1 mouse cellular context compared by ENCODE assay signal in the genomic region with DNA sequence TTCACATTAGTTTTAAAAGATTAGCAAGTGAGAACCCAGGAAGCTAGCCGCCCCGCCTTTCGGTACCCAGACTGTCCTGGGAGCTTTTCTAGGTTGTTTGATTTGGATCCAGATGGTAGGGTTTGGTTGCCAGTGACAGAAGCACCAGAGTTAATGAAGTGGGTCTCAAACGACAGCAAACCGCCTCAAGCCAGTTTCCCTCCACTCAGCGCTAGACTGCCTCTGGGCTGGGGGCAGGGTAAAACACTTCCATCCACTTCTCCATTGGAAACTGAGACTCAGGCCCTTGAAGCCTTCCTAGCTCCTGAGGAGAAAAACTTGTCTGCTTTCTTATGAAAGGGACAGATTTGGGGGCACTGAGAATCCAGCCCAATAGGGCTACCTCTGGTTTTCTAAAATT.
TF ChIP-seq lines count a peak whose summit lies in the region.

No protein-coding gene starts in this region.

TF ChIP-seq in MEL, 35 proteins besides CTCF, POLR2A, EP300 and RAD21:
- no peak for TF ChIP-seq USF1 (IDR thresholded peaks at IDR 0.05; ENCODE audit: low read depth, low read length)
- no peak for TF ChIP-seq E2F4 (IDR thresholded peaks at IDR 0.05; ENCODE audit: borderline replicate concordance, low read depth, low read length)
- TF ChIP-seq ZKSCAN1 (IDR thresholded peaks at IDR 0.05; ENCODE audit: low read depth, low read length) = no peak
- TF ChIP-seq MYC (IDR thresholded peaks at IDR 0.05; ENCODE audit: low read depth, low read length) = no peak
- TF ChIP-seq TAL1 (IDR thresholded peaks at IDR 0.05; ENCODE audit: low read length) = no peak
- TF ChIP-seq BHLHE40 (IDR thresholded peaks at IDR 0.05; ENCODE audit: borderline replicate concordance, low read depth, low read length) = no peak
- no peak for TF ChIP-seq ZMIZ1 (IDR thresholded peaks at IDR 0.05; ENCODE audit: low read depth, low read length)
- no peak for TF ChIP-seq SMC3 (IDR thresholded peaks at IDR 0.05; ENCODE audit: low read depth, low read length)
- no peak for TF ChIP-seq ETS1 (IDR thresholded peaks at IDR 0.05; ENCODE audit: low read depth, low read length)
- no peak for TF ChIP-seq MXI1 (IDR thresholded peaks at IDR 0.05; ENCODE audit: low read depth, low read length)
- no peak for TF ChIP-seq MAX (IDR thresholded peaks at IDR 0.05; ENCODE audit: low read length)
- no peak for TF ChIP-seq MAZ (IDR thresholded peaks at IDR 0.05; ENCODE audit: low read depth, low read length)
- no peak for TF ChIP-seq MEF2A (IDR thresholded peaks at IDR 0.05; ENCODE audit: extremely low read depth, insufficient replicate concordance, low read depth, low read length, poor library complexity, severe bottlenecking)
- TF ChIP-seq ELF1 (IDR thresholded peaks at IDR 0.05; ENCODE audit: low read depth, low read length) = no peak
- no peak for TF ChIP-seq GATA1 (IDR thresholded peaks at IDR 0.05; ENCODE audit: low read depth, low read length)
- no peak for TF ChIP-seq TCF12 (IDR thresholded peaks at IDR 0.05; ENCODE audit: low read depth, low read length)
- TF ChIP-seq CHD2 (IDR thresholded peaks at IDR 0.05; ENCODE audit: low read length) = no peak
- TF ChIP-seq GABPA (IDR thresholded peaks at IDR 0.05; ENCODE audit: low read depth, low read length) = no peak
- TF ChIP-seq CHD1 (IDR thresholded peaks at IDR 0.05; ENCODE audit: low read depth, low read length) = no peak
TF ChIP-seq in MEL: peak in this region for 0.
